Mouse (Mus musculus) stomach, postnatal 0 days (tissue): ENCODE measurements at regions not wholly inside any gene's neighbourhood (a gene's known extent, or its start where the extent isn't known, plus 50 kb on each side); places are given as distances from the start of the nearest gene placed in this dataset.

Experiments used
- CTCF ChIP-seq: IDR thresholded peaks from 2 replicates; pipeline ENCODE4 v1.5.1; 2016; ENCODE audit warnings: antibody characterized with exemption, low read depth, mild to moderate bottlenecking, moderate library complexity
- EP300 ChIP-seq: optimal IDR thresholded peaks from 2 replicates; pipeline ENCODE3; 2016; ENCODE audit warnings: antibody characterized with exemption

DNA sequence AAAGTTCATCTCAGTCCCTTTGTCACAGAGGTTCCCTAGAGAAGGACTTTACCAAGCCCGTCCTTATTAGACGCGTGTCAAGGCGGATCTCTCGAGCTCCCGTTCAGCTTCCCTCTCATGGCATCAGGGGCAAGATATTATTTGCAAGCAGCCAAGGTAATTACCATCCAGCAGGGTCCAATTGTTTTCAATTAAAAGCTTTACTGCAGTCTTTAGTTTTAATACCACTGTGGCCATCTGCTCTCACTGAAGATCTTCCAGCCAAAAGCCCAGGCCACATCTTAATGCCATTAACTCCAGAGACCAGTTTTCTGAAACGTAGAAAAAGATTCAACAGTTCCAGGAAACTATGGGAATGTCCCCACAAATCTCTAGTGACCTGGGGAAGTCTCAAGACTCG lies 191.1 kb downstream of the Qk start:
- TF ChIP-seq EP300: no peak
- no peak for TF ChIP-seq CTCF
